Mouse (Mus musculus) heart, embryonic 14.5 days (tissue): ENCODE data around the gene Eri2. TPM values are rescaled to one million over a fixed set of nuclear protein-coding genes. Genes with fewer than 3 reads are reported as not detected.

Experiments used
- ATAC-seq: fragments of 200-750 bp; cut with Nextera tagmentation; 2 replicates; pipeline ENCODE4 v1.8.0; 2017; ENCODE audit warnings: low read depth, moderate TSS enrichment; ENCODE audit not compliant: insufficient number of reproducible peaks, insufficient read depth, low FRiP score
- H3K27ac ChIP-seq, 2 experiments: fragments of 200-500 bp in 1 of 2; fragments of 300-500 bp in 1 of 2; sonication (generic) in 1 of 2; replicated peaks in 1 of 2; 2 replicates each; pipeline ENCODE4 v1.5.1; 2012 to 2014; ENCODE audit warnings: low read depth in 2 of 2, low read length in 2 of 2, control low read depth in 1 of 2, mild to moderate bottlenecking in 1 of 2, mixed read lengths in 1 of 2; ENCODE audit not compliant: control insufficient read depth in 1 of 2, insufficient read depth in 1 of 2
- H3K27me3 ChIP-seq: fragments of 300-500 bp; sonication (generic); 2 replicates; pipeline ENCODE4 v1.6.1; 2014; ENCODE audit warnings: mild to moderate bottlenecking, low read length, control low read depth; ENCODE audit not compliant: control insufficient read depth, insufficient read depth
- H3K36me3 ChIP-seq: fragments of 300-500 bp; sonication (generic); 2 replicates; pipeline ENCODE4 v1.6.1; 2014; ENCODE audit warnings: mild to moderate bottlenecking, control low read depth, low read length, mixed read lengths; ENCODE audit not compliant: control insufficient read depth, insufficient read depth
- H3K4me1 ChIP-seq, 2 experiments: fragments of 200-500 bp in 1 of 2; fragments of 300-500 bp in 1 of 2; sonication (generic) in 1 of 2; 2 replicates each; pipeline ENCODE4 v1.6.1; 2012 to 2014; ENCODE audit warnings: low read length in 2 of 2, control low read depth in 1 of 2, mixed read lengths in 1 of 2; ENCODE audit not compliant: control insufficient read depth in 2 of 2, insufficient read depth in 2 of 2
- H3K4me2 ChIP-seq: fragments of 300-500 bp; sonication (generic); 2 replicates; pipeline ENCODE4 v1.6.1; 2014; ENCODE audit warnings: mild to moderate bottlenecking, low read length
- H3K4me3 ChIP-seq, 2 experiments: fragments of 200-500 bp in 1 of 2; fragments of 300-500 bp in 1 of 2; sonication (generic) in 1 of 2; 2 replicates each; pipeline ENCODE4 v1.5.1; 2012 to 2014; ENCODE audit warnings: low read length in 2 of 2, mild to moderate bottlenecking in 2 of 2, control low read depth in 1 of 2, low read depth in 1 of 2, moderate library complexity in 1 of 2; ENCODE audit not compliant: control insufficient read depth in 1 of 2, insufficient read depth in 1 of 2
- H3K9ac ChIP-seq: fragments of 300-500 bp; sonication (generic); 2 replicates; pipeline ENCODE4 v1.6.1; 2014; ENCODE audit warnings: mild to moderate bottlenecking, low read length
- H3K9me3 ChIP-seq: fragments of 300-500 bp; sonication (generic); 2 replicates; pipeline ENCODE4 v1.6.1; 2016; ENCODE audit warnings: low read length, control low read depth; ENCODE audit not compliant: control insufficient read depth
- WGBS: fragments of 180-500 bp; shearing (Covaris S2); extraction: QIAGEN DNeasy Blood & Tissue Kit; methylation state at CpG from one replicate; pipeline ENCODE4 v1.1.7; 2014; 5-methylcytosine and 5-hydroxymethylcytosine counted together
- polyA plus RNA-seq: library from polyadenylated mRNA; unstranded; fragments of >200 nt; fragmentation: Nextera tagmentation; extraction: Ambion mirVana; gene quantifications from 2 replicates; pipeline ENCODE4 v1.2.1, GENCODE M21; 2014

Eri2 gene
- polyA plus RNA-seq, 1 experiment from 2014 or later: 14.4 TPM

DNA sequence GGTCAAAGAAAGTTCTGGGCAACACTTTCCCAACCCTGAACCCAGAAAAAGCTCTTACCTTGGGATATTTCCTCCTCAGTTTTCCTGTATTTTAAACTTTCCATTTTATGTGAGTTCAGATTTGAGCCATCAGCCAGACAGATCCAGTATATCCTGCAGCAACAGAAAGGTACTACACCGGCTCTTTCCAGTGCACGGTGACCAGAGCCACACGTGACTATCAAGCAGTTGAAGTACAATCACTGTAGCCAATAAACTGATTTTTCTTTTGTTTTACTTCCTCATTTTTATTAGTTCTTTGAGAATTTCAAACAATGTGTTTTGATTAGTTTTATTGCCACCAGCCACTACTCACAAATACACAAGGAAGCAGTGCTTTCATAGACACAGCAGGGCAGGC, 29.5 kb downstream of the Eri2 start:
- Histone ChIP-seq H3K36me3 (no peaks in the 10 kb centered on the region), H3K4me2 (no peak overlapping the region), H3K27ac (no peak overlapping the region), H3K9ac (no peak overlapping the region), H3K4me1 (no peaks in the 10 kb centered on the region), H3K4me3 (no peak overlapping the region), H3K9me3 (no peaks in the 10 kb centered on the region), H3K27me3 (no peaks in the 10 kb centered on the region)
- 88% methylated on average over 3 of the region's 3 CpGs for WGBS
- ATAC-seq: no peak

DNA sequence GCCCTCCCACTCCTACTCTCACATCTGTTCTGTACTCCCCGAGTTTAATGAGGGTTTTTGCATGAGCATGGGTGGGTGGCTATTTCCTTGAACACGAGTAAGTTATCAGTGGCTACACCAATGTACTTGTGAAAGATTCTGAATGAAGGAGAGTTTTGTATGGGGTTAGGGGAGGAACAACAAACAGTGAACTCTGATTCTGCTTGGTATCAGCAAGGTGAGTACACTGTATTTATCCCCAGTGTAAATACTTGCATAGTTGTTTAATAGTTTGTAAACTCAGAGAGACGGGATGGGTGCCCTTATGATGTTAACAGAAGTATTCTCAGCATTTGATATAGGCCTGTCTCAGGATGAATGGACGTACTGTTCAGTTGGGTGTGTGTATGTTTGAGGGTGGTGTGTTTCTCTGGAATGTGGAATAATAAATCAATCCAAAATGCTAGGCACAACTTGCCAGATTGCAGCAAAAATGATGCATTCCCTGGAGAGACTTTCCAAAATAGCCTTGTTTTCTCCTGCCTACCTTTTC, 31.6 kb downstream of the Eri2 start:
- no peak for ATAC-seq
- H3K9me3 ChIP-seq: no peaks in the 10 kb centered on the region
- H3K4me1 ChIP-seq: no peaks in the 10 kb centered on the region
- H3K27ac ChIP-seq: no peak overlapping the region
- no peaks in the 10 kb centered on the region for H3K36me3 ChIP-seq
- WGBS: 51% methylated on average over 4 of the region's 4 CpGs
- H3K27me3 ChIP-seq: no peaks in the 10 kb centered on the region
- H3K9ac ChIP-seq: no peak overlapping the region
- no peak overlapping the region for H3K4me3 ChIP-seq
- no peak overlapping the region for H3K4me2 ChIP-seq

DNA sequence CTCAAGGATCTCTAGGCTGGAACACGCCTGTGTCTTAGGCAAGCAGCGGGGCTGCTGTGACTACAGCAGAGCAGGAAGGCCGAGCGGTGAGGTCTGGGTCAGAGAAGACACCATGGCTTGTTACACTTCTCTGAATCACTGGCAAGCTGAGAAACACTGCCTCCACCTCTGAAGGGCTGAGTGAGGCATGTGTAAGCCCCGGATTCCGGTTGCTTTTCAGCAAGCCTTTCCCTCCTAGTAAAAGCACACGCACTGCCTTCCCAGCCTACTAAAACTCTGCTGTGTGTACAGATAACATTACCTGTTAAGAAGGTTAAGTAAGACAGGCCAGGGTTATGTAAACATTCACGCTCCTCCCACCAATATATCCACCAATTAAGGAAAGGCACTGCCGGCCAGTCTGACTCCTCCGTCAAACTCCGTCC, 33.3 kb downstream of the Eri2 start, which contains the start of gene Acsm3:
Gene Acsm3 (plus strand): TSS at position 397 of the 425 bp plus-strand sequence.
- 65% methylated on average over 11 of the region's 11 CpGs for WGBS
- Histone ChIP-seq H3K9me3 (no peaks in the 10 kb centered on the region), H3K4me2 (no peak within 1 kb of the TSS), H3K36me3 (no peaks in the 10 kb centered on the region), H3K27me3 (no peaks in the 10 kb centered on the region), H3K9ac (no peak within 1 kb of the TSS), H3K4me3 (no peak within 1 kb of the TSS), H3K27ac (no peak within 1 kb of the TSS), H3K4me1 (no peaks in the 10 kb centered on the region)
- no peak for ATAC-seq

DNA sequence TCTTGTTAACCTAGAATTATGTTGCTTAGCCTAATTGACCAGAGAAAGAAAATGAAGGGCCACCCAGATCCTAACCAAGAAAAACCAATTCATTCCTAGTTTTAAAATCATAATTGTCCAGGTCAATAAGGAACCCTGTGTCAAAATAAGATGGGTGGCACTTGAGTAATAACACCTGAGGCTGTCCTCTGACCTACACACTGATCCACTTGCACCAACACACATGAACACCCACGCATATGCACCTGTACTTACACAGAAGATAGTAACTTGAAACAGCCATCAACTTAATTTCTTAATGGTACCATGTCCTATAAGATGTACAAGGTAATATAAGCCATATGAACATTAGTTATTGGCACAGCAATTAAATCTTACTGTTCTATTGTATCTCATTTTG, 40.2 kb downstream of the Eri2 start:
- 91% methylated on average over 1 of the region's 1 CpGs for WGBS
- ATAC-seq: no peak
- Histone ChIP-seq H3K4me2 (no peak overlapping the region), H3K4me1 (no peaks in the 10 kb centered on the region), H3K27me3 (no peaks in the 10 kb centered on the region), H3K36me3 (no peaks in the 10 kb centered on the region), H3K9ac (no peak overlapping the region), H3K27ac (no peak overlapping the region), H3K4me3 (no peak overlapping the region), H3K9me3 (no peaks in the 10 kb centered on the region)

DNA sequence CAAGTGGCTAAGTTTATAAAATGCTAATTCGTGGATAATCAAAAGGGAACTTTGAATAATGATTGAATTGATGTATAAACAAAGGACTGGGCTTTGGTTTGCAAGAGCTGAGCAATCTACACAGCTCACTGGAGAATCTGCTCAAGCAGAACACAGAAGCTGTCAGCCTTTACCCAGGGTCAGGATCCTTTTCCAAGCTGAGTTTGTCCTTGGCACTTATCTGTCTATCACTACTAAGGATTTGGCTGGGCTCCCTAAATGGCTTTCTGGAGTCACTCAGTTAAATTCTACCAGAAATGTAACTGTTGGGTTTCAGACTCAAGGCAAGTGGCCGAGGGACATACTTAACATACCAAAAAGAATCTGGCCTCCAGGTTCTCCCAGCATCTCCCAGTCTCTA, 43.9 kb downstream of the Eri2 start:
- Histone ChIP-seq H3K4me3 (no peak overlapping the region), H3K27ac (no peak overlapping the region), H3K9ac (no peak overlapping the region), H3K36me3 (no peaks in the 10 kb centered on the region), H3K27me3 (no peaks in the 10 kb centered on the region), H3K9me3 (no peaks in the 10 kb centered on the region), H3K4me2 (no peak overlapping the region), H3K4me1 (no peaks in the 10 kb centered on the region)
- ATAC-seq: no peak
- 26% methylated on average over 2 of the region's 2 CpGs for WGBS

DNA sequence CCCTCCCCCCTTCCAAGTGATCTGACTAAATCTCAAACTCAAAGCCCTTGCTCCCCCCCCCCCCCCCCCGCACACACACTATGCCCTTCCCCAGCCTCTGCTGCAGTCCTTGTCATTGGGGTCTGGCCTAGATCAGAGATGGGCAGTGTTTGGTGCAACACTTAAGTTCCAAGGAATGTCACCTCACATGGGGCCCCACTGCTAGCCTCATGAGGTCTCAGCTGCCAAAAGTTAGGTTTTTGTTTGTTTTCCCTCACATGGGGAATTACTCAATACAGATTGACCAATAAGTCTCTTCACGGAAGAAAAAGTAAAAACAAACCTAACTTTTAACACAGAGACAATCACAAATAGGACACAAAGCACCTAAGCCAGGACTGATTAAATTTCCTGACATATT, 45.1 kb downstream of the Eri2 start:
- no peak overlapping the region for H3K4me2 ChIP-seq
- 71% methylated on average over 1 of the region's 2 CpGs for WGBS
- H3K9ac ChIP-seq: no peak overlapping the region
- no peaks in the 10 kb centered on the region; the same call in 1 of the 2 replicates for H3K27me3 ChIP-seq
- ATAC-seq: no peak
- H3K9me3 ChIP-seq: no peaks in the 10 kb centered on the region
- no peaks in the 10 kb centered on the region for H3K4me1 ChIP-seq
- no peak overlapping the region for H3K27ac ChIP-seq
- no peaks in the 10 kb centered on the region for H3K36me3 ChIP-seq
- no peak overlapping the region for H3K4me3 ChIP-seq

DNA sequence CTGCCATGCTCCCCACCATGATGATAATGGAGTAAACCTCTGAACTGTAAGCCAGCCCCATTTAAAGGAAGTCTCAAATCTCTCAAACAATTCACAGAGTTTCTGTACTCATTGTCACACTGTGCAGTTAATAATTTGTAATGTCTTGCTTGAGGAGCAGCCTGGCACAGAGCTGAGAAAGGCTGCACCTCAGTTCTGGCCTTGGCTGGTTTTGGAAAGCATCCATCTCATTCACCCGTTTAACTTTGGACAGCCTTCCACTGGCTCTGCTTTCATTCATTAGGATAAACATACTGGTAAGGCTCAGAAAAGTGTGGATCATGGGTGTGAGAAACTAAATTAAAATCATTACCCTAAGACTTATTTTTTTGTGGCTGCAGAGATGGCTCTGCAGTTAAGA, 48.0 kb downstream of the Eri2 start:
- 71% methylated on average over 1 of the region's 1 CpGs for WGBS
- Histone ChIP-seq H3K9ac (no peak overlapping the region), H3K4me1 (no peaks in the 10 kb centered on the region), H3K27ac (no peak overlapping the region), H3K9me3 (no peaks in the 10 kb centered on the region), H3K4me3 (no peak overlapping the region), H3K27me3 (no peaks in the 10 kb centered on the region; the same call in 1 of the 2 replicates), H3K4me2 (no peak overlapping the region), H3K36me3 (no peaks in the 10 kb centered on the region)
- ATAC-seq: no peak

DNA sequence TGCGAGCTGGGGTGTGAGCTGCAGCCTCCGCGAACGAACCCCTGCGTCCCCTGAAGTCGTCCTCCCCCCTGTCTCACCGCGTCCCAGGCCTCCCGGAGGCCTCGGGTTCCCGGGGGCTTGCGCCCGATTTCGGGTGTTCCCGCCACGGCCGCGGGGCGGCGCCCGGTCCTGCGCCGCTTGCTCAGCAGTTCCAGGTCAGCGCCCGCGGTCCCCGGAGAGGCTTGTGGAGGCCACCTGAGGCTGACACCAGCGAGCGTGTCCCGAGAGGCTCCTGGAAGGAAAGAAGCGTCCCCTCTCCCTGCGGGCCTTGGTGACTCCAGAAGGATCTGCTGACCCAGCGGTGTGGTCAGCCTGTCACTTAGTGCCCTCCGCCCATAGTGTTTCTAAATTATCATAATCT, 49.5 kb downstream of the Eri2 start:
- Histone ChIP-seq H3K36me3 (no peaks in the 10 kb centered on the region), H3K4me2 (peak overlapping the region; percentile 49), H3K9me3 (no peaks in the 10 kb centered on the region), H3K27ac (no peak overlapping the region), H3K4me1 (no peaks in the 10 kb centered on the region), H3K27me3 (no peaks in the 10 kb centered on the region; the same call in 1 of the 2 replicates), H3K9ac (peak overlapping the region; percentile 38; the same call in 1 of the 2 replicates), H3K4me3 (peak overlapping the region in 1 of 2 experiments; percentile 18; a peak in 1 of 4 replicates)
- 10% methylated on average over 34 of the region's 34 CpGs for WGBS
- no peak for ATAC-seq
